ENCODE assay signal across 8 mouse cellular contexts in genomic region chr13:4666375-4667140, GRCm38 (mm10). TPM values are rescaled to one million over a fixed set of nuclear protein-coding genes. Genes with fewer than 3 reads are reported as not detected.
A peak's percentile ranks its signal among the peaks of the same experiment; 100 is the strongest.
DNase-seq lines count a peak whose midpoint lies in the region; ATAC-seq and TF ChIP-seq lines count a peak whose summit lies in the region.

No protein-coding gene starts in this region.

- peak; percentile 65 for DNase-seq in Muller cell, postnatal 12 days (ENCODE audit: inconsistent ontology term)
- peak; percentile 70 to 83 for DNase-seq in heart, postnatal 10 days
- peak; percentile 57 to 68 for DNase-seq in layer of hippocampus, postnatal 14 days (ENCODE audit: low spot score in 2 of 2)
- peak; percentile 15 for DNase-seq in thymus, postnatal 25 days

- H3K9ac ChIP-seq in intestine, postnatal 0 days (ENCODE audit: low read depth, low read length) = no peak overlapping the region
- no peak overlapping the region for H3K9ac ChIP-seq in intestine, embryonic 15.5 days
- no peak overlapping the region for H3K9ac ChIP-seq in midbrain, embryonic 12.5 days (replicated peaks)

- no peak overlapping the region for H3K4me3 ChIP-seq in intestine, postnatal 0 days (ENCODE audit: low read depth, low read length)
- H3K4me3 ChIP-seq in intestine, embryonic 15.5 days (replicated peaks) = no peak overlapping the region
- peak overlapping the region; percentile 27; the same call in 1 of the 2 replicates for H3K4me3 ChIP-seq in cortical plate, adult 2 months (ENCODE audit: insufficient read depth, low read length)
- no peak overlapping the region for H3K4me3 ChIP-seq in midbrain, embryonic 12.5 days

- H3K4me1 ChIP-seq in intestine, postnatal 0 days (replicated peaks; ENCODE audit: control insufficient read depth, insufficient read depth, low read length) = no peaks in the 10 kb centered on the region
- H3K4me1 ChIP-seq in intestine, embryonic 15.5 days (replicated peaks) = no peaks in the 10 kb centered on the region
- H3K4me1 ChIP-seq in cortical plate, adult 2 months (ENCODE audit: control insufficient read depth, insufficient read depth, low read length) = peaks cover 1% of the 10 kb centered on the region; the same call in 1 of the 2 replicates
- H3K4me1 ChIP-seq in midbrain, embryonic 12.5 days = no peaks in the 10 kb centered on the region

- no peaks in the 10 kb centered on the region for H3K36me3 ChIP-seq in intestine, postnatal 0 days (ENCODE audit: control insufficient read depth, insufficient read depth)
- H3K36me3 ChIP-seq in intestine, embryonic 15.5 days = no peaks in the 10 kb centered on the region
- H3K36me3 ChIP-seq in midbrain, embryonic 12.5 days = no peaks in the 10 kb centered on the region

- intact Hi-C loops in heart, postnatal 10 days (cut with DNase I) = loop anchor here (1.0 to 10.0 kb wide), 9 partner anchors 104 to 1868 kb away; partner anchors contain the start of gene Klf6

- peak; percentile 74 for TF ChIP-seq CTCF in intestine, postnatal 0 days (IDR thresholded peaks at IDR 0.05; ENCODE audit: low read depth)
- peak; percentile 41; the same call in 1 of the 2 replicates for TF ChIP-seq CTCF in cortical plate, adult 2 months (IDR thresholded peaks at IDR 0.05; ENCODE audit: extremely low read depth, insufficient read depth, low read length)

- no peak for TF ChIP-seq POLR2A in cortical plate, adult 2 months (IDR thresholded peaks at IDR 0.05; ENCODE audit: extremely low read depth, insufficient read depth, low read length)

- no peak overlapping the region for H3K27ac ChIP-seq in intestine, postnatal 0 days (ENCODE audit: low read depth, low read length)
- no peak overlapping the region for H3K27ac ChIP-seq in intestine, embryonic 15.5 days
- no peak overlapping the region for H3K27ac ChIP-seq in cortical plate, adult 2 months (ENCODE audit: insufficient read depth, low read length)
- no peak overlapping the region for H3K27ac ChIP-seq in midbrain, embryonic 12.5 days (replicated peaks)

- H3K27me3 ChIP-seq in intestine, postnatal 0 days (replicated peaks; ENCODE audit: control insufficient read depth, insufficient read depth, low read length) = no peaks in the 10 kb centered on the region
- no peaks in the 10 kb centered on the region for H3K27me3 ChIP-seq in intestine, embryonic 15.5 days (replicated peaks)
- H3K27me3 ChIP-seq in midbrain, embryonic 12.5 days = no peaks in the 10 kb centered on the region

- no peak overlapping the region for H3K4me2 ChIP-seq in intestine, postnatal 0 days (replicated peaks; ENCODE audit: low read depth)
- H3K4me2 ChIP-seq in intestine, embryonic 15.5 days (replicated peaks) = no peak overlapping the region
- H3K4me2 ChIP-seq in midbrain, embryonic 12.5 days (replicated peaks) = 0 out of 2 replicates have a peak overlapping the region, but pooled peaks have one; percentile 13

- 38% methylated on average over 11 of the region's 11 CpGs for WGBS in intestine, postnatal 0 days
- 36% methylated on average over 11 of the region's 11 CpGs for WGBS in intestine, embryonic 15.5 days
- 33% methylated on average over 11 of the region's 11 CpGs for WGBS in midbrain, embryonic 12.5 days

- no peak for ATAC-seq in intestine, postnatal 0 days
- no peak for ATAC-seq in intestine, embryonic 15.5 days
- peak; percentile 16; the same call in 1 of the 2 replicates for ATAC-seq in midbrain, embryonic 12.5 days (ENCODE audit: low FRiP score, low read depth)

- H3K9me3 ChIP-seq in intestine, postnatal 0 days (ENCODE audit: control insufficient read depth) = no peaks in the 10 kb centered on the region
- no peaks in the 10 kb centered on the region for H3K9me3 ChIP-seq in intestine, embryonic 15.5 days
- no peaks in the 10 kb centered on the region for H3K9me3 ChIP-seq in midbrain, embryonic 12.5 days

RNA-seq across cellular contexts. Expression of gene Akr1e1, which starts 57.6 kb away (rescaled TPM):
- 33.9 and 35.0 TPM in 2 replicates for polyA plus RNA-seq in intestine, postnatal 0 days (2015; fragmentation: Nextera tagmentation; extraction: Ambion mirVana)
- 46.0 and 51.7 TPM in 2 replicates for polyA plus RNA-seq in intestine, embryonic 15.5 days (2015; fragmentation: Nextera tagmentation; extraction: Ambion mirVana)
- 16.4 and 22.1 TPM in 2 replicates for polyA plus RNA-seq in cortical plate, adult 2 months (2012; rRNA removed)
- total RNA-seq in heart, postnatal 10 days (2021) = 10 to 100 TPM; 17.7 to 20.3 TPM
- 10 to 100 TPM; 16.7 to 18.4 TPM for total RNA-seq in layer of hippocampus, postnatal 14 days (2021)
- 49.7 and 57.7 TPM in 2 replicates for polyA plus RNA-seq in midbrain, embryonic 12.5 days (2016; fragmentation: Nextera tagmentation; extraction: Ambion mirVana)

Comparison
In these comparisons a context has a peak if more than half of its experiments do, and no peak if none do; other contexts are left out.
1. DNase-seq: peak in every context shown above with its lines; median percentile 76 in heart, postnatal 10 days; 65 in Muller cell, postnatal 12 days; 62 in layer of hippocampus, postnatal 14 days; 15 in thymus, postnatal 25 days.